Mouse (Mus musculus) embryonic facial prominence, embryonic 13.5 days (tissue): Measurements from ENCODE around the gene Mtmr14. TPM values are rescaled to one million over a fixed set of nuclear protein-coding genes. Genes with fewer than 3 reads are reported as not detected.

ENCODE experiments used
- ATAC-seq: fragments of 200-750 bp; cut with Nextera tagmentation; 2 replicates; pipeline ENCODE4 v1.8.0; 2017; ENCODE audit warnings: low read depth; ENCODE audit not compliant: insufficient number of reproducible peaks, insufficient read depth, low FRiP score, low TSS enrichment
- H3K27ac ChIP-seq: fragments of 300-500 bp; sonication (generic); 2 replicates; pipeline ENCODE4 v1.5.1; 2015; ENCODE audit warnings: moderate library complexity, mild to moderate bottlenecking, inconsistent platforms
- H3K27me3 ChIP-seq: fragments of 300-500 bp; sonication (generic); 2 replicates; pipeline ENCODE4 v1.6.1; 2015; ENCODE audit warnings: mild to moderate bottlenecking, inconsistent platforms
- H3K36me3 ChIP-seq: fragments of 300-500 bp; sonication (generic); 2 replicates; pipeline ENCODE4 v1.6.1; 2015; ENCODE audit warnings: mild to moderate bottlenecking, inconsistent platforms
- H3K4me1 ChIP-seq: fragments of 300-500 bp; sonication (generic); 2 replicates; pipeline ENCODE4 v1.6.1; 2015; ENCODE audit warnings: inconsistent platforms
- H3K4me2 ChIP-seq: fragments of 300-500 bp; sonication (generic); 2 replicates; pipeline ENCODE4 v1.6.1; 2015; ENCODE audit warnings: moderate library complexity, mild to moderate bottlenecking, inconsistent platforms
- H3K4me3 ChIP-seq: fragments of 300-500 bp; sonication (generic); 2 replicates; pipeline ENCODE4 v1.5.1; 2015; ENCODE audit warnings: mild to moderate bottlenecking, inconsistent platforms
- H3K9ac ChIP-seq: fragments of 300-500 bp; sonication (generic); 2 replicates; pipeline ENCODE4 v1.6.1; 2015; ENCODE audit warnings: mild to moderate bottlenecking, inconsistent platforms
- H3K9me3 ChIP-seq: fragments of 300-500 bp; sonication (generic); 2 replicates; pipeline ENCODE4 v1.6.1; 2016; ENCODE audit warnings: inconsistent platforms
- WGBS: fragments of 180-500 bp; shearing (Covaris S2); methylation state at CpG from one replicate; pipeline ENCODE4 v1.1.7; 2015; ENCODE audit warnings: mixed read lengths; 5-methylcytosine and 5-hydroxymethylcytosine counted together
- polyA plus RNA-seq: library from polyadenylated mRNA; unstranded; fragments of >200 nt; fragmentation: Nextera tagmentation; extraction: Ambion mirVana; gene quantifications from 2 replicates; pipeline ENCODE4 v1.2.1, GENCODE M21; 2015

The Mtmr14 gene
- polyA plus RNA-seq, 1 experiment from 2014 or later = 37.2 TPM

DNA sequence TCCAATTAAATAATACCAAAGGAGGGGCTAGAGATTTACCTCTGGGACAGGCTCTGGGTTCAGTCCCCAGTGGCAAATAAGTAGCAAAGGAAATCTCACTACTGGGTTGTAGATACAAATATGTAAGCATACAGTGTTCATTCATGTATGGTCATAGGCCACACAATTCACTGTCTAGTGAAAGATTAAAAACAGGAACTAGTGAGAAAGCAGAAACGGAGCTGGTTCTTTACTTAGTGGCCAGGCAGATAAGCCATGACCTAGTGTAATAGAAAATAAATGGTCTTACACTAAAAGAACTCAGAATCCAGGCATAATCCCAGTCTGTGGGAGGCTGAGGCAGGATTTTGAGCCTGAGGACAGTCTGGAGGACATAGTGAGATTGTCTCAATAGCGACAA lies 7.9 kb downstream of the Mtmr14 start:
- no peak overlapping the region for H3K4me2 ChIP-seq
- H3K9me3 ChIP-seq = no peaks in the 10 kb centered on the region
- H3K27ac ChIP-seq = no peak overlapping the region
- no peak for ATAC-seq
- H3K9ac ChIP-seq = no peak overlapping the region
- WGBS = 94% methylated on average over 2 of the region's 2 CpGs
- peaks cover 60% of the 10 kb centered on the region for H3K36me3 ChIP-seq
- no peaks in the 10 kb centered on the region for H3K4me1 ChIP-seq
- H3K27me3 ChIP-seq = no peaks in the 10 kb centered on the region
- H3K4me3 ChIP-seq = no peak overlapping the region

DNA sequence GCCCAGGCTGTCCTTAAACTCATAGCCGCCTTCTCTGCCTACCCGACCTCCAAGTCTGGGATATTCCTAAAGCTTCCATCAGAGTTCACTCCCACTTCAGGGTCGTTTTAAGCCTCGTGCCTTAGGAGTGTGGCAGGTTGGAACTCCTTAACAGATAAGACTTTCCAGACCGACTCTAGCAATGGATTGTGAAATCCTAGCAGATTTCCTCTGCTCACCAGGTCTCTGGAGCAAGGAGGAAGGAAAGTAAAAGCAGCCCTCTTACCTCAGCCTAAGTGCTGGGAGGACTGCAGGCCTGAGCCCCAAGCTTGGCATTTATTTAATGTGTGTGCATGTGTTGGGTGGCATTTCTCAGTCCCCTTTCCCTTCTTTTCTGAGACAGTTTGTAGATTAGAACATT lies 13.1 kb downstream of the Mtmr14 start:
- ATAC-seq = no peak
- H3K9me3 ChIP-seq = no peaks in the 10 kb centered on the region
- H3K4me3 ChIP-seq = no peak overlapping the region
- peaks cover 72% of the 10 kb centered on the region for H3K36me3 ChIP-seq
- H3K4me1 ChIP-seq = no peaks in the 10 kb centered on the region
- 84% methylated on average over 5 of the region's 5 CpGs for WGBS
- no peak overlapping the region for H3K4me2 ChIP-seq
- H3K27ac ChIP-seq = no peak overlapping the region
- H3K9ac ChIP-seq = no peak overlapping the region
- no peaks in the 10 kb centered on the region for H3K27me3 ChIP-seq

DNA sequence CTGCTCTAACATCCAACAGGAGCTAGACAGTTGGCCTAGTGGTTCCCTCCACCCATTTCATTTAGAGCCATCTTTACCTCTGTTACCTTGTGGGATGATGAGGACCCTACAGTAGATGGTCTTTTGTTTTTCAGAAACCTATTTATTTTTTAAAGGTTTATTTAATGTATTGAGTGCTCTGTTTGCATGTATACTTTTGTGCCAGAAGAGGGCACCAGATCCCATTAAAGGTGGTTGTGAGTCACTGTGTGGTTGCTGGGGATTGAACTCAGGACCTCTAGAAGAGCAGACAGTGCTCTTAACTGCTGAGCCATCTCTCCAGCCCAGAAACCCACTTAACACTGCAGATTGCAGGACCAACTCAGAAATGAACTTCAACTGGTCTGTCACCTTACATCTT lies 14.3 kb downstream of the Mtmr14 start:
- Histone ChIP-seq H3K36me3 (peaks cover 73% of the 10 kb centered on the region), H3K4me2 (no peak overlapping the region), H3K4me1 (no peaks in the 10 kb centered on the region), H3K27me3 (no peaks in the 10 kb centered on the region), H3K4me3 (no peak overlapping the region), H3K27ac (no peak overlapping the region), H3K9ac (no peak overlapping the region), H3K9me3 (no peaks in the 10 kb centered on the region)
- ATAC-seq = no peak

DNA sequence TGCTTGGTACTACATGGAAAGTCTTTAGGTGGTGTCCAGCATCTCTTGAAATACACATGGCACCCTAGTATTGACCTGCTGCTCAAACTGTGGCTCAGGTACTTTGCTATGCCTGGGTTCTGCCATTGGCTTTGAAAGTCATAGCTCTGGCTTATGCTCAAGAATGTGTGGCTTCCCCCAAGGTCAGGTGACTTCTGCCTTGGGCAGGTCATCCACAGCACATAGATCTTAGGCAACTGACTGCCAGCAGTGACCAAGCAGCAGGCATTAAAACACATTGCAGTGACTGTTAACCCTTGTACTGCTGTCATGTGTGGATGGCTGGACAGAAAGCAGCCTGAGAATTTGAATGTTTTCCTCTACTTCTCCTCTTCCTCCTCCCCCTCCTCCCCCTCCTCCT lies 17.3 kb downstream of the Mtmr14 start:
- no peaks in the 10 kb centered on the region for H3K4me1 ChIP-seq
- ATAC-seq = no peak
- H3K4me3 ChIP-seq = no peak overlapping the region
- H3K27ac ChIP-seq = no peak overlapping the region
- H3K4me2 ChIP-seq = no peak overlapping the region
- no peaks in the 10 kb centered on the region for H3K27me3 ChIP-seq
- H3K9ac ChIP-seq = no peak overlapping the region
- no peaks in the 10 kb centered on the region for H3K9me3 ChIP-seq
- peaks cover 86% of the 10 kb centered on the region for H3K36me3 ChIP-seq

DNA sequence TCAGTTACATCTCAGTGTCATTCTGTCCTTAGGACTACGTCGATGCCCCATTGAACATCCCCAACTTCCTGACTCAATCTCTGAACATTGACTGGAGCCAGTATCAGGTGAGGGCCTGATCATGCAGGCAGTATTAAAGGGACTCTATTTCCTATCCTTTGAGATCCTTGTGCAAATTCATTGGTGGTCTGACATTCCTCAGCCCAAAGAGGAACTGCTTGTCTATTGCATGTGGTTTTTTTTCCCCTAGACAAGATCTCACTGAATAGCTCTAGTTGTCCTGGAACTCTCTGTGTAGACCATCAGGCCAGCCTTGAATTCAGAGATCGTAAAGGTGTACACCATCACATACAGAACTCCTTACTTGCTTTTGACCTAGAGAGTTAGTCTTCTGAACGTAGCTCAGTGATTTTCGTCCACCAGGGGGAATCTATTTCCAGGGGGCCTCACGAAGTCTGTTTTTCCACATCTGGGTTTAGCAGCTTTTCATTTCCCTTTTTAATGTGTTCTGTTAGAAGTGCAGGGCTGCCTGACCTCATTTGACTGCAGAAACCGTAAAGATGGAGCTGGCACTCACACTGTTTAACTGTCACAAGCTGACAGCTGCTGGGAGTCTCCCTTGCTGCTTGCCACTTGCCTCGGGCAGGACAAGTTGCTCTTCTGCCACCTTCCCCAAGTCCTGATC lies 23.7 kb downstream of the Mtmr14 start:
- no peaks in the 10 kb centered on the region for H3K9me3 ChIP-seq
- H3K4me2 ChIP-seq = no peak overlapping the region
- 82% methylated on average over 8 of the region's 8 CpGs for WGBS
- no peaks in the 10 kb centered on the region for H3K4me1 ChIP-seq
- H3K36me3 ChIP-seq = peaks cover 90% of the 10 kb centered on the region
- H3K27me3 ChIP-seq = no peaks in the 10 kb centered on the region
- no peak overlapping the region for H3K9ac ChIP-seq
- ATAC-seq = no peak
- no peak overlapping the region for H3K27ac ChIP-seq
- H3K4me3 ChIP-seq = no peak overlapping the region

DNA sequence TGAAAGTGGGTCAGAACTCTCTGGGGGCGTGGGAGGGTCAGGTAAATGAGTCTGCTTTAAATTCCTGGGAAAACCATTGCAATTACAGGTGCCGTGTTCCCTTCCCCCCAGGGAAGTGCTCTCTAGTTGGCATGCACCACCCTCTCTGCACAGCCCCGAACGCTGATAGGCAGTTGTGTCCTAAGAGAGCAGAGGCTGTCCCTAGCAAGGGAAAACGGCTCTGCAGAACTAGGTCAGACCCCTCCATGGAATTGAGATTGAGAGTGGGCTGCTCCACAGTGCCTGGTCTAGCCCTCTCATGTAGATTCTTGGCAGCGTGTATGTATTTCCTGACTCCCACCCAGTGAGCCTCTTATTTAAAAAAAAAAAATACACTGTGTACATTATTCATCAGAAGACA lies 25.9 kb downstream of the Mtmr14 start:
- H3K4me2 ChIP-seq = no peak overlapping the region
- no peak overlapping the region for H3K27ac ChIP-seq
- no peaks in the 10 kb centered on the region for H3K27me3 ChIP-seq
- H3K4me3 ChIP-seq = no peak overlapping the region
- no peak overlapping the region for H3K9ac ChIP-seq
- no peaks in the 10 kb centered on the region for H3K4me1 ChIP-seq
- no peaks in the 10 kb centered on the region for H3K9me3 ChIP-seq
- 85% methylated on average over 6 of the region's 6 CpGs for WGBS
- H3K36me3 ChIP-seq = peaks cover 94% of the 10 kb centered on the region
- ATAC-seq = no peak

DNA sequence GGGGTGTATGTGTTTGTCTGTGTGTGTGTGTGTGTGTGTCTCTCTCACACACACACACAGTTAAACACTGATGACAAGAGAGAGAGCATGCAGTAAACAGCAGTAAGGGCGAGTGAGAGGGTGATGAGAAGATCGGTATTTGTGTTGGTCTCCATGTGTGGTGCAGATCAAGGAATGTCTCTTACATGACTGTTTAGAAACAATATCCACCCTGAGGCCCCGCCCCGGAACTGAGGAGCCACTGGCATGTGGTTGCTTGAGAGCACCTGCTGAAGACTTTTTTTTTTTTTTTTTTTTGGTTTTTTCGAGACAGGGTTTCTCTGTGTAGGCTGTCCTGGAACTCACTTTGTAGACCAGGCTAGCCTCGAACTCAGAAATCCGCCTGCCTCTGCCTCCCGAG lies 26.8 kb downstream of the Mtmr14 start:
- 87% methylated on average over 8 of the region's 8 CpGs for WGBS
- H3K4me3 ChIP-seq = no peak overlapping the region
- H3K27ac ChIP-seq = no peak overlapping the region
- H3K9ac ChIP-seq = no peak overlapping the region
- H3K4me1 ChIP-seq = no peaks in the 10 kb centered on the region
- H3K36me3 ChIP-seq = peaks cover 95% of the 10 kb centered on the region
- no peak overlapping the region for H3K4me2 ChIP-seq
- no peaks in the 10 kb centered on the region for H3K9me3 ChIP-seq
- ATAC-seq = no peak
- H3K27me3 ChIP-seq = no peaks in the 10 kb centered on the region

DNA sequence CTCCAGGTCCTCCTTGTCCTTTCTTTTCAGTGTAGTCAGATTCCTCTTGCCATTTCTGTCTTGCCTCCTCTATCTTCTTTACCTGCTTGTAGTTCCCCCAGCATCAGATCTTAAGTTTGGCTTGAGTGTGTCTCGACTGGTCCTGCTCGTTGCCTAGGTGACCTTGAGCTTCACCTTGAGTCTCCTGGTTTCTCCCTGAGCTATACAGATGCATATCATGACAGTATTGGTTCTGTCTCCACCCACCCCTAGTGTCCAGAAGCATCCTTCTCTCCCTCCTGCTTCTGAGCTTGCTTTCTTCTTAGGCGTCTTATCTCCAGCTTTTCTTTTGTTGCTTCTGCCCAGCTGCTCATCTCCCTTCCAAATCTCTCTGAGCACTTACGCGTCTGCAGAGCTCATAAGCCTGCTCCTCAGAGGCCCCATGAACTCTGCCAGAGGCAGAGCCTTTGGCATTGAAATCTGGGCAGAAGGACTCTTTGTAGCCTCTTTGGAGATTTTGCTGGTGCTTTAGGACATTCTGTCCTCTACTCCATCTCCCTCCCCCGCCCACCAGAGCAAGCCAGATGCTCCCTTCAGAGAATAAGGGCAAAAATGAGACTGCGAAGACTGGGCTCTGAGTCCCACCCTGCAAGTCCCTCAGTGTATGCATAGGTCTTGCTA lies 29.5 kb downstream of the Mtmr14 start:
- Histone ChIP-seq H3K9ac (no peak overlapping the region), H3K36me3 (peaks cover 96% of the 10 kb centered on the region), H3K4me2 (no peak overlapping the region), H3K27me3 (no peaks in the 10 kb centered on the region), H3K27ac (no peak overlapping the region), H3K4me3 (no peak overlapping the region), H3K9me3 (no peaks in the 10 kb centered on the region), H3K4me1 (no peaks in the 10 kb centered on the region)
- ATAC-seq = no peak
- 88% methylated on average over 7 of the region's 7 CpGs for WGBS

DNA sequence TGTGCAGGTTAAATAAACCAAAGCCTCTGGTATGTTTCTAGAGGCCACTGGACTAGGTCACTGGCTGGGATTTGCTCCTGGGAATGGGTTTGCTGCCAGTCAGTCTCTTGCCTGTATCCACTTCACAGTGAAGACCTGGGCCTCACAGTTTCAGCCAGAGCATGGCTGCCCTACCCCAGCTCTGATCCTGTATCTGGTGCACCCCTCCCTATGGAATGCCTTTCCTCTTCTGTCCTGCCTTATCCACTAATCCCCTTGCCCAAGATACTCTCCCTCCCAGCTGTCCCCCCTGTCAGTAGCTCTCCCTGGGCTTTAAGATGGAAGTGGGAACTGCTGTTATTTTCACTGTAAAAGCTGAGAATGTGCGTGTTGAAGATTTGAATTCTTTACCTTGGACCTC lies 30.3 kb downstream of the Mtmr14 start:
- H3K9me3 ChIP-seq = no peaks in the 10 kb centered on the region
- H3K4me2 ChIP-seq = no peak overlapping the region
- H3K9ac ChIP-seq = no peak overlapping the region
- ATAC-seq = no peak
- H3K4me3 ChIP-seq = no peak overlapping the region
- WGBS = 95% methylated on average over 1 of the region's 1 CpGs
- peaks cover 96% of the 10 kb centered on the region for H3K36me3 ChIP-seq
- H3K27ac ChIP-seq = no peak overlapping the region
- no peaks in the 10 kb centered on the region for H3K27me3 ChIP-seq
- no peaks in the 10 kb centered on the region for H3K4me1 ChIP-seq

DNA sequence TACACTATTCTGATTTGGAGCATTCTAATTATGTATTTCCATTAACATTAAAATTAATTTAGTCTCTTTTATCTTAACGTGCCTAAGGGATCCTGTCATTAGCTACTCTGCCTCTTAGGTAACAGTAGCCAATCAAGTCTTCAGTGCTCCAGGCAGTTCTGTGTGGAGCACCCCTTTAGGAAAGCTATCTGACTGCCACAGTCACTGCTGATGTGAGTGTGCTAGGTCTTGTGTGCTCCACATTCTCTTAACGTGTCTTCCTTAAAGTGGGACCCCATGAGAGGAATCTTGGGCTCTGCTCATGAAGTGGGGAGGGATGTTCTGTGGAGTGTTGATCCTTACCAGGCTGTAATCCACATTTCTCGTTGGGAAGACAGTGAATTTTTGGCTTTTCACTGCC lies 34.7 kb downstream of the Mtmr14 start:
- H3K4me1 ChIP-seq = no peaks in the 10 kb centered on the region
- peaks cover 94% of the 10 kb centered on the region for H3K36me3 ChIP-seq
- no peak for ATAC-seq
- no peak overlapping the region for H3K4me2 ChIP-seq
- H3K9ac ChIP-seq = no peak overlapping the region
- no peak overlapping the region for H3K27ac ChIP-seq
- no peaks in the 10 kb centered on the region for H3K9me3 ChIP-seq
- no peak overlapping the region for H3K4me3 ChIP-seq
- H3K27me3 ChIP-seq = no peaks in the 10 kb centered on the region
- WGBS = 77% methylated on average over 3 of the region's 3 CpGs

DNA sequence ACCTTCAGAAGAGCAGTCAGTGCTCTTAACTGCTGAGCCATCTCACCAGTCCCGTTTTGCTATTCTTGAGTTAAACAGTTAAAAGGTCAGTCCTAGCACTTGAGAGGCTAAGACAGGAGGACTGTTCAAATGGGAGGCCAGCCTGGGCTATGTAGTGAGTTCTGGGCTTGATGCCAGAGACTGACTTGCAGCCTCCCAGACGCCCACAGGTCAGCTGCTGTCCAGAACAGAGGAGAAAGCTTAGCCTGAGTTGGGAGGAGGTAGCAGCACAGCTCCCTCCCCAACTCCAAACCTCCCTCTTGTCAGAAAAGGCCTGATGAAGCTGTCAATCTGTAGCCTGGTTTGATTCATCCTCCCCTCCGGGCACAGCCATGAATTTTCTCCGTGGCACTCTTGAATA lies 39.2 kb downstream of the Mtmr14 start:
- no peak overlapping the region for H3K4me3 ChIP-seq
- ATAC-seq = no peak
- H3K36me3 ChIP-seq = peaks cover 74% of the 10 kb centered on the region
- H3K4me2 ChIP-seq = no peak overlapping the region
- no peaks in the 10 kb centered on the region for H3K9me3 ChIP-seq
- peaks cover 3% of the 10 kb centered on the region for H3K27me3 ChIP-seq
- H3K27ac ChIP-seq = no peak overlapping the region
- no peak overlapping the region for H3K9ac ChIP-seq
- 71% methylated on average over 4 of the region's 4 CpGs for WGBS
- H3K4me1 ChIP-seq = no peaks in the 10 kb centered on the region; the same call in 1 of the 2 replicates

DNA sequence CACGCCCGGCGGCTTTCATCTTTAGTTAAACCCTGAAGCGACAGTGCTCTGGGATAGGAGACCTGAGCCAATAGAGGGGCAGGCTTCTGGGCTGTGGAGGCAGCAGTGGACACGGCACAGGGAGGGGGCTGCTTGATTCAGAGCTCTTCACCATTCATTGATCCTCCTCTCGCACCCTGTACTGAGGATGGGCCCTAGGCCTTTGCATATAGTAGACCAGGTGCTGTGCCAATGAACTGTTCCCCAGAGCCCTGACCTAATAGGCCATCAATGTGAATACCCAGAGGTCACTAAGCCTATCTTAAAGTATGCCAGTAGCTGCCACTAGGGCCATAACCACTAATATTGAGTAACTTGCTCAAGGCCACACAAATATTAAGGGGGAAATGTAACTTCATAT lies 44.0 kb downstream of the Mtmr14 start:
- Histone ChIP-seq H3K27me3 (peaks cover 45% of the 10 kb centered on the region), H3K9ac (no peak overlapping the region), H3K4me2 (0 out of 2 replicates have a peak overlapping the region, but pooled peaks have one; percentile 56), H3K4me3 (no peak overlapping the region), H3K36me3 (peaks cover 31% of the 10 kb centered on the region), H3K27ac (no peak overlapping the region), H3K4me1 (peaks cover 13% of the 10 kb centered on the region), H3K9me3 (no peaks in the 10 kb centered on the region)
- WGBS = 65% methylated on average over 6 of the region's 6 CpGs
- no peak for ATAC-seq
